Mouse (Mus musculus): Measurements from ENCODE around the gene B9d2. TPM values are rescaled to one million over a fixed set of nuclear protein-coding genes. Genes with fewer than 3 reads are reported as not detected.
A peak's percentile ranks its signal among the peaks of the same experiment; 100 is the strongest.
"Not testable (repeated sequence)": the region's sequence is repeated elsewhere in the genome, so short reads cannot be mapped to it uniquely, and the experiment has no call there.

The B9d2 gene
- total RNA-seq, 2 experiments from 2014 or later, result 24.7 to 25.7 TPM

GRCm38 (mm10) chr7:25702350-25702749, 21.8 kb downstream of the B9d2 start:
- intact Hi-C loops (cut with DNase I), result no loop called here
- DNase-seq, result no peak

- intact Hi-C loops (cut with DNase I), result no loop called here
- no peak for DNase-seq
Observed at GRCm38 (mm10) chr7:25703793-25704494, 23.4 kb downstream of the B9d2 start.

- intact Hi-C loops (cut with DNase I), result no loop called here
- no peak for DNase-seq
Observed at GRCm38 (mm10) chr7:25704716-25705364, 24.3 kb downstream of the B9d2 start.

- intact Hi-C loops (cut with DNase I), result no loop called here
- no peak for DNase-seq
Observed at GRCm38 (mm10) chr7:25705801-25706251, 25.2 kb downstream of the B9d2 start.

- intact Hi-C loops (cut with DNase I), result no loop called here
- DNase-seq, result no peak
Observed at GRCm38 (mm10) chr7:25706578-25707170, 26.1 kb downstream of the B9d2 start.

GRCm38 (mm10) chr7:25707581-25708292, 27.2 kb downstream of the B9d2 start:
- DNase-seq, result no peak

GRCm38 (mm10) chr7:25709961-25710360, 29.4 kb downstream of the B9d2 start:
- intact Hi-C loops (cut with DNase I), result no loop called here
- DNase-seq, result peak; percentile 55

More at GRCm38 (mm10) chr7:25707581-25708292, 27.2 kb downstream of the B9d2 start:
- intact Hi-C loops (cut with DNase I), result no loop called here

- DNase-seq, result no peak
- intact Hi-C loops (cut with DNase I), result no loop called here
Observed at GRCm38 (mm10) chr7:25710519-25711130, 30.0 kb downstream of the B9d2 start.

- intact Hi-C loops (cut with DNase I), result no loop called here
Observed at GRCm38 (mm10) chr7:25711165-25711564, 30.6 kb downstream of the B9d2 start.

GRCm38 (mm10) chr7:25711731-25712197, 31.2 kb downstream of the B9d2 start:
- intact Hi-C loops (cut with DNase I), result no loop called here
- peak; percentile 76 for DNase-seq

More at GRCm38 (mm10) chr7:25711165-25711564, 30.6 kb downstream of the B9d2 start:
- DNase-seq, result no peak

- intact Hi-C loops (cut with DNase I), result no loop called here
- DNase-seq, result no peak
Observed at GRCm38 (mm10) chr7:25712801-25713200, 32.2 kb downstream of the B9d2 start.

- intact Hi-C loops (cut with DNase I), result no loop called here
- no peak for DNase-seq
Observed at GRCm38 (mm10) chr7:25714581-25714980, 34.0 kb downstream of the B9d2 start.

- intact Hi-C loops (cut with DNase I), result no loop called here
- no peak for DNase-seq
Observed at GRCm38 (mm10) chr7:25715731-25716271, 35.2 kb downstream of the B9d2 start.

GRCm38 (mm10) chr7:25717478-25717877, 36.9 kb downstream of the B9d2 start:
- DNase-seq, result no peak
- intact Hi-C loops (cut with DNase I), result no loop called here

GRCm38 (mm10) chr7:25718788-25719417, 38.3 kb downstream of the B9d2 start, which contains the start of gene Ccdc97:
Gene Ccdc97 (minus strand): TSS chr7:25719088.
- peak; percentile 94 for DNase-seq
- intact Hi-C loops (cut with DNase I), result no loop called here

GRCm38 (mm10) chr7:25719761-25720610, 39.4 kb downstream of the B9d2 start:
- peak; percentile 79 for DNase-seq
- intact Hi-C loops (cut with DNase I), result no loop called here

GRCm38 (mm10) chr7:25720760-25721159, 40.2 kb downstream of the B9d2 start:
- no peak for DNase-seq
- intact Hi-C loops (cut with DNase I), result no loop called here

GRCm38 (mm10) chr7:25721776-25722175, 41.2 kb downstream of the B9d2 start:
- DNase-seq; intact Hi-C loops (cut with DNase I): not testable (repeated sequence)

GRCm38 (mm10) chr7:25725886-25726285, 45.3 kb downstream of the B9d2 start:
- intact Hi-C loops (cut with DNase I), result no loop called here
- DNase-seq, result no peak

All from left cerebral cortex, postnatal 4 days (tissue).